Mouse (Mus musculus) ES-Bruce4 (cell line): ENCODE measurements at regions not wholly inside any gene's neighbourhood (a gene's known extent, or its start where the extent isn't known, plus 50 kb on each side); places are given as distances from the start of the nearest gene placed in this dataset.

Experiments
- H3K27ac ChIP-seq: 2 replicates; pipeline ENCODE4 v1.5.1; 2012; ENCODE audit warnings: low read length, inconsistent platforms; ENCODE audit not compliant: insufficient read depth
- H3K27me3 ChIP-seq: 2 replicates; pipeline ENCODE4 v1.6.1; 2012; ENCODE audit warnings: mild to moderate bottlenecking, low read length, inconsistent platforms; ENCODE audit not compliant: control insufficient read depth, poor library complexity, insufficient read depth, severe bottlenecking
- H3K36me3 ChIP-seq: 2 replicates; pipeline ENCODE4 v1.6.1; 2012; ENCODE audit warnings: inconsistent platforms, mild to moderate bottlenecking, low read length, moderate library complexity; ENCODE audit not compliant: control insufficient read depth, poor library complexity, insufficient read depth, severe bottlenecking
- H3K4me1 ChIP-seq: one replicate; pipeline ENCODE4 v1.8.1; 2011; ENCODE audit warnings: low read length; ENCODE audit not compliant: control insufficient read depth, insufficient read depth
- H3K4me3 ChIP-seq: 2 replicates; pipeline ENCODE4 v1.5.1; 2011; ENCODE audit warnings: low read depth, mild to moderate bottlenecking, low read length
- H3K9ac ChIP-seq: 2 replicates; pipeline ENCODE4 v1.6.1; 2012; ENCODE audit warnings: low read depth, mild to moderate bottlenecking, inconsistent platforms; ENCODE audit not compliant: poor library complexity, severe bottlenecking
- H3K9me3 ChIP-seq: replicated peaks from 2 replicates; pipeline ENCODE4 v1.6.1; 2012; ENCODE audit warnings: mild to moderate bottlenecking, low read length, inconsistent platforms; ENCODE audit not compliant: control insufficient read depth, poor library complexity, insufficient read depth, severe bottlenecking
- CTCF ChIP-seq: IDR thresholded peaks from one replicate; pipeline ENCODE4 v1.8.1; 2011; ENCODE audit warnings: low read depth, low read length
- EP300 ChIP-seq: IDR thresholded peaks from 2 replicates; pipeline ENCODE4 v1.6.1; 2011; ENCODE audit warnings: low read depth, low read length; ENCODE audit not compliant: insufficient read depth
- POLR2A ChIP-seq: IDR thresholded peaks from one replicate; pipeline ENCODE4 v1.8.1; 2011; ENCODE audit warnings: low read length; ENCODE audit not compliant: insufficient read depth

- Histone ChIP-seq H3K4me1 (no peaks in the 10 kb centered on the region), H3K9ac (no peak overlapping the region), H3K36me3 (no peaks in the 10 kb centered on the region), H3K27ac (no peak overlapping the region), H3K9me3 (no peaks in the 10 kb centered on the region), H3K27me3 (no peaks in the 10 kb centered on the region), H3K4me3 (no peak overlapping the region)
- no peak for TF ChIP-seq EP300
Observed at GRCm38 (mm10) chr13:6165916-6166315, 304.6 kb downstream of the Klf6 start.

DNA sequence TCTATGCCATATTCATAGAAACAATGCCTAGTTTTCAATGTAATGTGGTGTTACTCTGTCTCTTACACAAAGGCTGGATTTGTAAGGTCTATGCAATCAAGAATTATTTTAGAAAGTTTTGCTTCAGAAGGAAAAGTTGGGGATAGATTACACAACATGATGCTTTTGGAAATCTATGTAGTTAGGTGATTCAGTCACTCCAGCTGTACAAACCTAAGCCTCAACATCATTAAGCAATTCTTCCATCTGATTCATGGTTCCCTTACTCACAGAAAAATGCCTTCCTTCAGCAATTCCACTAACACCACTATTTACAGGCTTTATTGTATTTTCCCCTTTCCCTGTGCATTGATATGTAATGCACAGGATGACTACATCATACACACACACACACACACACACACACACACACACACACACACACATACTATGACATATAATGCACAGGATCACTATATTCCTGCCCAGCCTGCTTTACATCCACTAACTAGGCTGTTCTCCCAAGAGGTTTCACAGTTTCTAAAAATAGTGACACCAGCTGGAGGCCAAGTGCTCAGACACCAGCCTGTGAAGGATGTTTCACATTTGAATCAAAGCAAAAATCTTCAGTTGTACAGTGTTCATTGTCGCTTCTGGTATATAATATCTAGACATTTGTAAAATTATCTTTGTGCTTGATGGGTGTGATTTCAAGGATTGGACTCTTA lies 305.9 kb downstream of the Klf6 start:
- TF ChIP-seq POLR2A = no peak
- no peak for TF ChIP-seq CTCF
- no peak for TF ChIP-seq EP300
- H3K4me1 ChIP-seq = no peaks in the 10 kb centered on the region
- H3K27me3 ChIP-seq = no peaks in the 10 kb centered on the region
- H3K9ac ChIP-seq = no peak overlapping the region
- no peaks in the 10 kb centered on the region for H3K9me3 ChIP-seq
- H3K36me3 ChIP-seq = no peaks in the 10 kb centered on the region
- H3K27ac ChIP-seq = no peak overlapping the region
- no peak overlapping the region for H3K4me3 ChIP-seq

DNA sequence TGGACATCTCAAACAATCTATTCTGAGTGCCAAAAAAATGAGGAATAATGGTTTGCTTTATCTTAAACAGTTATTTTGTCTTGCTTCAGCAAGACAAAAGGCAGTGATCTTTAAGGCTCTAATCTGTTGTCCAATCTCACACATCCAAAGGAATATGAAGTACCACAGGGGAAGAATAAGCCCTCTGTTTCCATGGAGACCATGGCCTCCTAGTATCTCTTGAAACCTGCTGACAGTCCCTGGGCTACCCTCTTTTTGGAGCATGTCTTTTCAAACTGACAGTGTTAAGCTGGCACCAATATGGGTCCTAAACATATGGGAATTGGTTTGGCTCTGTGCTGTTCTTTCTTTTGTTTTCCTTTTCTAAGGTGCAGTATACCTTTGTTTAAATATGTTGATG lies 311.8 kb downstream of the Klf6 start:
- Histone ChIP-seq H3K9me3 (no peaks in the 10 kb centered on the region), H3K9ac (no peak overlapping the region), H3K27me3 (no peaks in the 10 kb centered on the region), H3K27ac (no peak overlapping the region), H3K4me1 (no peaks in the 10 kb centered on the region), H3K4me3 (no peak overlapping the region), H3K36me3 (no peaks in the 10 kb centered on the region)
- TF ChIP-seq POLR2A = no peak
- TF ChIP-seq EP300 = no peak
- TF ChIP-seq CTCF = no peak

GRCm38 (mm10) chr13:6178362-6179070 lies 317.2 kb downstream of the Klf6 start:
- Histone ChIP-seq H3K4me1 (no peaks in the 10 kb centered on the region), H3K27me3 (no peaks in the 10 kb centered on the region), H3K36me3 (no peaks in the 10 kb centered on the region), H3K27ac (no peak overlapping the region), H3K9me3 (no peaks in the 10 kb centered on the region), H3K9ac (no peak overlapping the region), H3K4me3 (no peak overlapping the region)
- no peak for TF ChIP-seq EP300
- TF ChIP-seq POLR2A = no peak
- no peak for TF ChIP-seq CTCF

DNA sequence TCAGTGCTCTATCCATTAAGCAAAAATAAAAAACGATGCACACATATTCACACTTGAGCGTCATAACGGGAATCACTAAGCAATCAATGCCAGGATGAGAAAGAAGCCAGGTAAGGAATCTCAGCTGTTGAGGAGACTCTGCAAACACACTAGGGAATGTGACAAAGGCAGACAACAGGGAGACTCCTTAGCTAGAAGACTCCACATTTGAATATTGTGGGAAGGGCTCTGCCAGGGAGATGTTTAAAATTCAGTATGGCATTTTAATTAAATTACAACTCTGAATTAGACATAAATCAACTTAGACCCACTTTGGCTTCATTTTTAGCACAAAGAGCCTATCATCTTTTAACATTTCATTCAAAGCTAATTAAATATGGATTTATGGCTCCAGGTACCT lies 327.9 kb downstream of the Klf6 start:
- TF ChIP-seq POLR2A = no peak
- no peak for TF ChIP-seq CTCF
- TF ChIP-seq EP300 = no peak

DNA sequence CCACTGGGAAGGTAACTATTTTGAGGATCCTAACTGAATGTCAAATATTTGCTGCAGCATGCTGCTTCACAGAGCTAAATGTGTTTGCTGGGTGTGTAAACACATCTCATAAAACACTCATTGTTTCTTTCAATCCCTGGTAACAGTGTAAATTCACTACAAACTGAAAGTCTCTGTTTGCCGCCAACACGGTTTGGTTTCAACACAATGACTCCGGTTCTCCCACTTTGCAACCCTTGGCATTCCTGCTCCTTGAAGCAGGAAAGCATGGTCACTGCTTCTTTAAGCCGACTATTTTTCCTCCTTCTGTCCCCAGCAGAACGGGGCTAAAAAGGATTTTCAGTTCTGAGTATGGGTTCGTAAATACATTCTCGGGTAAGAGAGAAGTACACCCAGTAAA lies 328.3 kb downstream of the Klf6 start:
- H3K4me1 ChIP-seq = no peaks in the 10 kb centered on the region
- TF ChIP-seq POLR2A (no peak), EP300 (no peak), CTCF (no peak)
- H3K36me3 ChIP-seq = no peaks in the 10 kb centered on the region
- H3K9me3 ChIP-seq = no peaks in the 10 kb centered on the region
- no peaks in the 10 kb centered on the region; the same call in 1 of the 2 replicates for H3K27me3 ChIP-seq
- no peak overlapping the region for H3K4me3 ChIP-seq
- H3K27ac ChIP-seq = no peak overlapping the region
- no peak overlapping the region for H3K9ac ChIP-seq

More for the DNA sequence above, 327.9 kb downstream of the Klf6 start:
- Histone ChIP-seq H3K9me3 (no peaks in the 10 kb centered on the region), H3K9ac (no peak overlapping the region), H3K27me3 (no peaks in the 10 kb centered on the region; the same call in 1 of the 2 replicates), H3K4me3 (no peak overlapping the region), H3K27ac (no peak overlapping the region), H3K36me3 (no peaks in the 10 kb centered on the region), H3K4me1 (no peaks in the 10 kb centered on the region)
